Mouse (Mus musculus) neural tube, embryonic 11.5 days (tissue): ENCODE data around the gene Gpr55. TPM values are rescaled to one million over a fixed set of nuclear protein-coding genes. Genes with fewer than 3 reads are reported as not detected.

Experiments
- ATAC-seq: fragments of 200-750 bp; cut with Nextera tagmentation; 2 replicates; pipeline ENCODE4 v1.8.0; 2017; ENCODE audit warnings: moderate number of reproducible peaks, mild to moderate bottlenecking, moderate TSS enrichment, moderate library complexity; ENCODE audit not compliant: insufficient read depth, low FRiP score, low TSS enrichment
- DNase-seq: peaks from one replicate; pipeline ENCODE4 v3.0.0-alpha.2; 2015; ENCODE audit warnings: low spot score
- H3K27ac ChIP-seq: fragments of 300-500 bp; sonication (generic); 2 replicates; pipeline ENCODE4 v1.5.1; 2014; ENCODE audit warnings: low read depth, mild to moderate bottlenecking, low read length
- H3K27me3 ChIP-seq: fragments of 300-500 bp; sonication (generic); 2 replicates; pipeline ENCODE4 v1.6.1; 2014; ENCODE audit warnings: mild to moderate bottlenecking, low read length, mixed read lengths; ENCODE audit not compliant: control insufficient read depth, insufficient read depth
- H3K36me3 ChIP-seq: fragments of 300-500 bp; sonication (generic); 2 replicates; pipeline ENCODE4 v1.6.1; 2014; ENCODE audit warnings: mild to moderate bottlenecking, low read length, moderate library complexity, mixed read lengths; ENCODE audit not compliant: control insufficient read depth, insufficient read depth
- H3K4me1 ChIP-seq: fragments of 300-500 bp; sonication (generic); 2 replicates; pipeline ENCODE4 v1.6.1; 2014; ENCODE audit warnings: low read length, mixed read lengths; ENCODE audit not compliant: control insufficient read depth, insufficient read depth
- H3K4me2 ChIP-seq: fragments of 300-500 bp; sonication (generic); 2 replicates; pipeline ENCODE4 v1.6.1; 2014; ENCODE audit warnings: low read depth, mild to moderate bottlenecking, moderate library complexity
- H3K4me3 ChIP-seq: fragments of 300-500 bp; sonication (generic); 2 replicates; pipeline ENCODE4 v1.5.1; 2014; ENCODE audit warnings: low read depth, low read length
- H3K9ac ChIP-seq: fragments of 300-500 bp; sonication (generic); 2 replicates; pipeline ENCODE4 v1.6.1; 2014; ENCODE audit warnings: mild to moderate bottlenecking, low read length
- H3K9me3 ChIP-seq: fragments of 300-500 bp; sonication (generic); 2 replicates; pipeline ENCODE4 v1.6.1; 2016; ENCODE audit warnings: low read length; ENCODE audit not compliant: control insufficient read depth
- WGBS: fragments of 180-500 bp; shearing (Covaris S2); extraction: QIAGEN DNeasy Blood & Tissue Kit; methylation state at CpG from one replicate; pipeline ENCODE4 v1.1.7; 2014; 5-methylcytosine and 5-hydroxymethylcytosine counted together
- polyA plus RNA-seq: library from polyadenylated mRNA; unstranded; fragments of >200 nt; fragmentation: Nextera tagmentation; extraction: Ambion mirVana; gene quantifications from 2 replicates; pipeline ENCODE4 v1.2.1, GENCODE M21; 2014

The Gpr55 gene
- not detected in 2 replicates for polyA plus RNA-seq

DNA sequence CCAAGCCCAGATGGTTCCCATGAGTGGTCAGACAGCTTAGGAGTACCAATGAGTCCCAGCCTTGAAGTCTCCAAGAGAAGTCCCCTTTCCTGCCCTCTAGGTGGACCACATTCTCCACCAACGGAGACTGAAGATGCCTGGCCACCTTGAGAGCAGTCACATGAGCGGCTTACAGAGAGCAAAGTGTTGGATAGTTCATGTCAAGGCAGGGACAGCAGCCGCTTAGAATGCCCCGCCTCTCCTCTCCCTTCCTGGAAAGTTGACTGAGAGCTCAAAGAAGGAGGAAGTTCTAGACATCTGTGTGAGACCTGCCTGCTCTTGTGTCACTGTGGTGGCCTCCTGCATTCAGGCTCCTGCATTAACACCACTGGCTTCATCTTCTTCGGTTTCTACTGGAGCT lies at the start of gene Gpr55:
Gpr55 (minus strand) TSS at position 135 of the 400 bp plus-strand sequence.
- Histone ChIP-seq H3K27ac (no peak within 1 kb of the TSS), H3K9ac (no peak within 1 kb of the TSS), H3K4me2 (no peak within 1 kb of the TSS), H3K4me3 (no peak within 1 kb of the TSS), H3K4me1 (no peaks in the 10 kb centered on the region), H3K36me3 (no peaks in the 10 kb centered on the region), H3K9me3 (no peaks in the 10 kb centered on the region), H3K27me3 (no peaks in the 10 kb centered on the region)
- DNase-seq (no peak), ATAC-seq (no peak)
- WGBS = 78% methylated on average over 5 of the region's 5 CpGs

DNA sequence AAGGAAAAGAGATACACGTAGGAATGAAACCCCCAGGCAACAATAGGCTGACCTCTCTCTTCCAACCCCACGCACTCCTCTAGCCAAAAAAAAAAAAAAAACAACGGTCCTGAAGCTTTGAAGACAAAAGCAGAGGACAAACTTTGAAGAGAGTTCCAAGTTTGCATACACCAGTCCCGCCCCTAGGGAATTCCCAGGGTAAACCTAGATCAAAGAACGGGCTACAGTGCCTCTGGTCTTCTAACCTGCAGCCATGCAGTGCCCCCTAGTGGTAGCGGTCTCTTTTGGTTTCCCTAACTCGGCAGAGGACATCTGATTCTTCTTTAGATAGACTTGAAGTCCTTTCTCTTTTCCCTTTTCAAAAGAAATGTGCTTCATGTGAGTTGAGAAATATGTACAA lies 47.0 kb upstream of the Gpr55 start:
- Histone ChIP-seq H3K9ac (no peak overlapping the region), H3K4me2 (no peak overlapping the region), H3K27ac (no peak overlapping the region), H3K27me3 (no peaks in the 10 kb centered on the region), H3K36me3 (no peaks in the 10 kb centered on the region), H3K4me1 (no peaks in the 10 kb centered on the region), H3K4me3 (no peak overlapping the region), H3K9me3 (no peaks in the 10 kb centered on the region)
- under 1% methylated on average over 7 of the region's 7 CpGs for WGBS
- peak; percentile 86 for DNase-seq
- ATAC-seq = peak; percentile 75; the same call in 1 of the 2 replicates

DNA sequence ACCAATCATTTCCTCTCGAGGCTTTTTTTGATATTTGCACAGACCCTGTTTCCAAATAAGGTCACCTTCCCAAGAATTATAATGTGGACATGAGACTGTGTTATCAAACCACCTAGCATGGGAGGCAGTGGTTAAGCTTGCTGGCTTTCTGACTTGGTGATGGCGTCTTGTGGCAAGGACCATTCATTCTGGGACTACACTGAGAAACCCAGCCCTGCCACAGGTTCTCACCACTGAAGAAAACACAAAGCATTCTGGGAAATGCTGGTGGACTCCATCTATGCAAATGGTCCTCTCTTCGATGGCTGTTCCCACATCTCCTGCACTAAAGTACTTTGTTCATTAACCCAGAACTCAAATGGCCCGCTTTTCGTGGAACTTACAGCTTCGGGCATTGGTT lies 45.2 kb upstream of the Gpr55 start:
- H3K36me3 ChIP-seq = no peaks in the 10 kb centered on the region
- no peak overlapping the region for H3K4me3 ChIP-seq
- ATAC-seq = no peak
- no peaks in the 10 kb centered on the region for H3K27me3 ChIP-seq
- H3K4me1 ChIP-seq = no peaks in the 10 kb centered on the region
- no peak overlapping the region for H3K27ac ChIP-seq
- no peak overlapping the region for H3K4me2 ChIP-seq
- no peak overlapping the region for H3K9ac ChIP-seq
- H3K9me3 ChIP-seq = no peaks in the 10 kb centered on the region
- WGBS = 91% methylated on average over 6 of the region's 6 CpGs
- no peak for DNase-seq

DNA sequence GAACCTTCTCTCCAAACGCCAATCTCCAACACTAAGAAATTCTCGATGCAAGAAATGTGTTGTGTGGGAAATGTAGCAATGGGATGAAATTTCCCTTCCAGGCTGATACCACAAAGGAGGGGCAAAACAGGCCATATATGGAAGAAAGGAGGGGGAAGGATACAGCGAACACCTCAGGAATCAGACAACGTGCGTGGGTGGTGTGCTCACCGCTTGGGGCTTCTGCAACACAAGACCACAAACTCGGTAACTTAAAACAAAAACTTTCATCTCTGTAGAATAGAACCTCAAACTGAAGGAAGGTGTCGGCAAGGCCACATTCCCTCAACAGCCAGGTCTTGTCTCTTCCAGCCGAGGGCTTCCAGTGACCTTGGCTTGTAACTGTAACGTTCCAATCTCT lies 44.7 kb upstream of the Gpr55 start:
- no peaks in the 10 kb centered on the region for H3K27me3 ChIP-seq
- H3K4me3 ChIP-seq = no peak overlapping the region
- H3K9ac ChIP-seq = no peak overlapping the region
- no peak overlapping the region for H3K27ac ChIP-seq
- no peaks in the 10 kb centered on the region for H3K36me3 ChIP-seq
- no peaks in the 10 kb centered on the region for H3K9me3 ChIP-seq
- no peaks in the 10 kb centered on the region for H3K4me1 ChIP-seq
- ATAC-seq (no peak), DNase-seq (no peak)
- 94% methylated on average over 10 of the region's 10 CpGs for WGBS
- no peak overlapping the region for H3K4me2 ChIP-seq

DNA sequence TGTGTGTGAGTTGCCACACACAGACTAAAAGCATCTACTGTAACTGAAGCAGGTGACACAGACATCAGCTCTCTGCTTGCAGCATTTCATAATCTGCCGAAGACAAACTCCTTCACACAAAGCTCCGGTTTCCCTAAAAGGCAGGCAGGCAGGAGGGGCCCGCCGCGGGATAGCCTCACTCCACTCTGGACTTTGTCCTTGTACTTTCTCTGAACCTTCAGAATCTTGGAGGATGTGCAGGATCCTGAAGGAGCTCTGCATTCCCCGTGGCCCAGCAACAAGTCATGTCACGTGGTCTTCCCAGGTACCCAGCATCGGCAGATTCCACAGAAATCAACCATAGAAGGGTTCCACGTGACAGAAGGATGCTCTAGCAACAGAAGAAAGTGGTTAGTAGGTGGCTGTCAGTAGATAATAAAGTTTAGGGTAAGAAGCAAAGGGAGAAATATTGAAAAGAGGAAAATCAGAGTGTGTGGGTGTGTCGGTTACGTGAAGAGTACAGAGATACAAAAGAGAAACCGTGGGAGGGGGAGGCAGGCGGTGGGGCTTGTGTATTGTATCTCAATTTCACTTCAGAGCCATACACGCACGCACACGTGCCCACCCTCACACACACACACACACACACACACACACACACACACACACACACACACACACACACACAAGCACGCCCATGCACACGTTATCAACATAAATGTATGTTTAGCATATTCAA lies 39.2 kb upstream of the Gpr55 start:
- no peak overlapping the region for H3K27ac ChIP-seq
- no peak overlapping the region for H3K4me3 ChIP-seq
- no peak overlapping the region for H3K9ac ChIP-seq
- DNase-seq (no peak), ATAC-seq (no peak)
- WGBS = 87% methylated on average over 18 of the region's 18 CpGs
- H3K36me3 ChIP-seq = no peaks in the 10 kb centered on the region
- H3K9me3 ChIP-seq = no peaks in the 10 kb centered on the region
- no peak overlapping the region for H3K4me2 ChIP-seq
- no peaks in the 10 kb centered on the region for H3K27me3 ChIP-seq
- H3K4me1 ChIP-seq = no peaks in the 10 kb centered on the region

DNA sequence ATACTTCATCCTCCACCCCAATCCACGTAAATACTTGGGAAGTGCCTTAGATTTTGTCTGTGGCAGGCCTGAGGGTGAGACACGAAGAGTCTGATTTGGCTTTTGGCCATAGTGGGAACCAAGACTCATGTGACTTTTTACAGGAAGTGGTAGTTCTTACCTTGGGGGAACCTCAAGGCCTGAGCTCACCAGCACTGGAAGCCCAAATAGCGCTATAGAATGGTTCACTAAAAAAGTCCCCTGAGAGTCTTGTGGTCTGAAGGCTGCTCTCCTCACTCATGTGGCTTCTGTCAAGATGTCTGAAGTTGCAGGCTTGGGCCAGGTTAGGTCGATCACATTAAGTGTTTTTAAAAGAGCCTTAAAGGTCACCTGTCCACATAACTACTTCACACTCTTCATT lies 37.2 kb upstream of the Gpr55 start:
- whole genome bisulfite sequencing = 85% methylated on average over 4 of the region's 4 CpGs
- no peak for DNase-seq
- Histone ChIP-seq H3K4me3 (no peak overlapping the region), H3K9ac (no peak overlapping the region), H3K4me2 (no peak overlapping the region), H3K9me3 (no peaks in the 10 kb centered on the region), H3K36me3 (no peaks in the 10 kb centered on the region), H3K27ac (no peak overlapping the region), H3K27me3 (no peaks in the 10 kb centered on the region), H3K4me1 (no peaks in the 10 kb centered on the region)
- no peak for ATAC-seq

DNA sequence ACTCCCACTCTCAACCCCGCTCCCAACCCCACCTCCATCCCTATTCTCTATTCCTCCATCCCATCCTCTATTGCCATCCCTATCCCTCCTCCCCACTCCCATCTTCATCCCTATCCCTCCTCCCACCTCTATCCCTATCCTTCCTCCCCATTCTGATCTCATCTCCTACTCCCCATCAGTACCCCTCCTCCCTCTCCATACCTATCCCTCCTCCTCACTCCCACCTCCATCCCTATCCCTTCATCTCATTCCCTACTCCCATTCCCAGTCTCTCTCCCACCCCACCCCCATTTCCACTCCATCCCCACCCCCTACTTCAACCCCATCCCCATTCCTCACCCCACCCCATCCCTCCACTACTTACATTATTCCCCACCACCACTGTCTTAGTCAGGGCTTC lies 36.4 kb upstream of the Gpr55 start:
- Histone ChIP-seq H3K9me3 (no peaks in the 10 kb centered on the region), H3K4me3 (no peak overlapping the region), H3K4me2 (no peak overlapping the region), H3K27me3 (no peaks in the 10 kb centered on the region), H3K9ac (no peak overlapping the region), H3K36me3 (no peaks in the 10 kb centered on the region), H3K4me1 (no peaks in the 10 kb centered on the region), H3K27ac (no peak overlapping the region)
- 92% methylated on average over 1 of the region's 1 CpGs for WGBS
- no peak for DNase-seq
- ATAC-seq = no peak

DNA sequence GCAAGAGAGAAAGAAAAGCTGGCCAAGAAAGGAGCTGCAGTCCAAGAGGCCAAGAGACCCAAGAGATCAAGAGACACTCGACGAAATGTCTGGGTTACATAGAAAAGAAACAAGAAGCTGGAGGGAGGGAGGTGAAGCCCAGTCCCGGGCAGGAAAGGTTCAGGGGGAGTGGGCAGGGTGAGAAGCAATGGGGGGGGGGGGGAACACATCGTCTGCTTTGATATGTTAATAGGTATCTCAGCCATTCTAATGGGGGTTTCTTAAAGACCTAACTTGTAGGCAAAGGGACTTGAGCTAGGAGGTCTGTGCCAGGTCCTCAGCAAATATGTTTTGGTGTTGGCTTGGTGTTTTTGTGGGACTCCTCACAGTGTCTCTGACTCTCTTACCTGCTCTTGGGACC lies 32.7 kb upstream of the Gpr55 start:
- Histone ChIP-seq H3K27ac (no peak overlapping the region), H3K9ac (no peak overlapping the region), H3K4me3 (no peak overlapping the region), H3K4me2 (no peak overlapping the region), H3K36me3 (no peaks in the 10 kb centered on the region), H3K4me1 (no peaks in the 10 kb centered on the region), H3K9me3 (no peaks in the 10 kb centered on the region), H3K27me3 (no peaks in the 10 kb centered on the region)
- WGBS = 58% methylated on average over 4 of the region's 4 CpGs
- DNase-seq (no peak), ATAC-seq (no peak)

DNA sequence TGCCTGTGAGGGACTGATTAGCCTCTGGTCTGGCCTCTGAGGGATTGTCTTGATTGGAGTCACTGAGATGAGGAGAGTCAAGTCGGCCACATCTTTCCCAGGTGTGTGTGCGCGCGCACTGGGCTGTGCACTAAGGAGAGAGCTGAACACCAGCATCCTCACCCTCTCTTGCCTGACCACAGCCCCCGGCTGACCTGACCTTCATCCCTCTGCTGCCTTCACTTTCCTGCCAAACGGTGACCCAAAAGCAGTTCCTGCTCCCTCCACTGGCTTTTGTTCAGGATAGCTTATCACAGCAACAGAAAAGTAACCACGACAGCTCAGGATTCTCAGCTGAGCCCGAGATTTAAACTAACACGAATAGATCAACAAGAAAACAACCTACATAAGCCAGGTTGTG lies 31.4 kb upstream of the Gpr55 start:
- Histone ChIP-seq H3K9me3 (no peaks in the 10 kb centered on the region), H3K36me3 (no peaks in the 10 kb centered on the region), H3K9ac (no peak overlapping the region), H3K4me2 (no peak overlapping the region), H3K27ac (no peak overlapping the region), H3K4me3 (no peak overlapping the region), H3K27me3 (no peaks in the 10 kb centered on the region), H3K4me1 (no peaks in the 10 kb centered on the region)
- ATAC-seq (no peak), DNase-seq (no peak)
- WGBS = 90% methylated on average over 9 of the region's 9 CpGs
